Mouse (Mus musculus) thymus, adult 2 months (tissue): Measurements from ENCODE around the gene Ctf2.

ENCODE experiments used
- CTCF ChIP-seq: fragments of 200-500 bp; IDR thresholded peaks from 2 replicates; pipeline ENCODE4 v1.5.1; 2012; ENCODE audit warnings: mild to moderate bottlenecking, control low read depth, low read length, moderate library complexity, borderline replicate concordance; ENCODE audit not compliant: control insufficient read depth, poor library complexity, insufficient read depth; ENCODE audit errors: extremely low read depth
- POLR2A ChIP-seq: fragments of 200-500 bp; IDR thresholded peaks from 2 replicates; pipeline ENCODE4 v1.6.1; 2012; ENCODE audit warnings: mild to moderate bottlenecking, low read length, control low read depth, moderate library complexity; ENCODE audit not compliant: control insufficient read depth, poor library complexity, insufficient read depth; ENCODE audit errors: extremely low read depth

- TF ChIP-seq POLR2A (no peak), CTCF (no peak)
Observed at GRCm38 (mm10) chr7:127778350-127778749, 46.4 kb upstream of the Ctf2 start.
